Mouse (Mus musculus): ENCODE data around the gene Slc36a3. TPM values are rescaled to one million over a fixed set of nuclear protein-coding genes. Genes with fewer than 3 reads are reported as not detected.
A peak's percentile ranks its signal among the peaks of the same experiment; 100 is the strongest.
"Not testable (repeated sequence)": the region's sequence is repeated elsewhere in the genome, so short reads cannot be mapped to it uniquely, and the experiment has no call there.

Gene Slc36a3
- polyA plus RNA-seq, 1 experiment from 2014 or later = not detected

DNA sequence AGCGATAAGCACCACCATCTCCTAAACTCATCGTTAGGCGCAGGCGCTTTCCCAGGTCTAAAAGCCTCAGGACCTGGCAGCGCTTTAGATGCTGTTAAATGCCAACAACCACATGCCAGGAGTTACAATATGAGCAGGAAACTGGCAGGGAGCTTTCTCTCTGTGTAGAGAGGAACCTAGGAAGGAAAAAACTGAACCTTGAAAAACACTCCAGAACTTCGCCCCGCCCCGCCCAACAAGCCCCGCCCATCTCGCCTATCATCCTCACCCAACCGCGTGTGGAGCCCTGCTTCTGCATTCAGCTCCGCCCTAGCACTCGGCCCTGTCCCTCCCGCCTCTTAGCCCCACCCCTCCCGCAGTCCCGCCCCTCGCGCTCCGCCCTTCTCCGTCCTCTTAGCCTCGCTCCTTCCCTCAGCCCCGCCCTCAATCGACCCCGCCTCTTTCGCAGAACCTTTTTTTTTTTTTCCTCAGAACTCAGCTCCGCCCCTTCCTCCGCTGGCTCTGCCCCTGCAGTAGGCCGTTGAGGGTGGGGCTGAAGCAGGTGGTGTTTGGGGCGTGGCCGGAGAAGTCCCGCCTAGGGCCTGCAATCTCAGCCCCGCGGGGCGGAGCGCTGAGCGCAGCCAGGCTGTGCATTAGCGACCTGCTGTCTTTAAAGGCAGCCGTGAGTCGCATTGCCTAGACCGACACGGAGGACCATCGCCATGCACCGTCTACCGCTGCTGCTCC, 53.9 kb downstream of the Slc36a3 start, which contains the start of gene Gm2a:
Gm2a (plus strand) TSS at position 653 of the 726 bp plus-strand sequence.
- Histone ChIP-seq H3K27me3 (replicated peaks; ENCODE audit: control insufficient read depth, insufficient read depth, low read length) (no peaks in the 10 kb centered on the region), H3K27ac (ENCODE audit: low read depth) (peak within 1 kb of the TSS; percentile 51), H3K4me2 (ENCODE audit: low read length) (peak within 1 kb of the TSS; percentile 76), H3K4me3 (ENCODE audit: low read depth, low read length) (peak within 1 kb of the TSS; percentile 57), H3K9ac (ENCODE audit: low read length) (peak within 1 kb of the TSS; percentile 47), H3K36me3 (ENCODE audit: control insufficient read depth, insufficient read depth, low read length) (no peaks in the 10 kb centered on the region), H3K4me1 (replicated peaks; ENCODE audit: control insufficient read depth, insufficient read depth, low read length) (no peaks in the 10 kb centered on the region; the same call in 1 of the 2 replicates), H3K9me3 (ENCODE audit: control insufficient read depth, low read length) (no peaks in the 10 kb centered on the region)
- DNase-seq (ENCODE audit: low spot score) = peak; percentile 97
- peak; percentile 97 for ATAC-seq (replicated peaks; ENCODE audit: low FRiP score, low TSS enrichment, low read depth)
- WGBS = 1% methylated on average over 45 of the region's 45 CpGs

DNA sequence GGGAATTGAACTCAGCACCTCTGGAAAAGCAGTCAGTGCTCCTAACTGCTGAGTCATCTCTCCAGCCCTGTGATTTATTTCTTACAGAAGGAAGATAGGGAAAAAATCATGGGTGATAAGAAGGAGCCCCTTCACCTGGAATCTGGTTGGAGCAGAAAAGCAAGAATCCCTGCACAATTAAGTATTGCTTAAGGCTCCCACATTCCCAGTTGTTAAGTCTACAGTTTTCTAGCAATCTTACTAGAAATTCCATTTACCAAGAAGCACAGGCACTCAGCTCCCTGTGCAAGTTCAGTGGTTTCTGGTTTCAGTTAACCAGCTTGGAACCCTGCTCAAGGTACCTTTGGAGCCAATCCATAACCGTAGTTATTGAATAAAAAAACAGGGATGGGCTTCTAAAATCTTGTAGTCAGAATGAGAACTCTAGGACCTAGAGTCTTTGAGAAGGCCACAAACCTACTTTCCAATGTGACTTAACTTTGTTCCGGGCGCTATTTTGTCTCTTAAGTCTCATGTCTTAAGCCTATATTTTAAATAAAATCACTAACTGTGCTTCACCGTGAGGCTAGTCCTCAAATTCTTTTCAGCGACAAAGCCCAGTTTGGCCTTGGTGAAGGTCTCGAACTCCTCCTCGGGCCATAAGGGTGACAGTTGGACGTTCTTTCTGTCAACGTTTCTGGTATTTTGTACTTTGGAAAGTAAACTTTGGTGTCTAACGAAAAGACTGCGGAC, 54.6 kb downstream of the Slc36a3 start:
- Histone ChIP-seq H3K4me3 (ENCODE audit: low read depth, low read length) (peak overlapping the region; percentile 35), H3K9ac (ENCODE audit: low read length) (0 out of 2 replicates have a peak overlapping the region, but pooled peaks have one; percentile 32), H3K36me3 (ENCODE audit: control insufficient read depth, insufficient read depth, low read length) (no peaks in the 10 kb centered on the region), H3K4me1 (replicated peaks; ENCODE audit: control insufficient read depth, insufficient read depth, low read length) (no peaks in the 10 kb centered on the region; the same call in 1 of the 2 replicates), H3K9me3 (ENCODE audit: control insufficient read depth, low read length) (no peaks in the 10 kb centered on the region), H3K27me3 (replicated peaks; ENCODE audit: control insufficient read depth, insufficient read depth, low read length) (no peaks in the 10 kb centered on the region), H3K27ac (ENCODE audit: low read depth) (peak overlapping the region; percentile 51), H3K4me2 (ENCODE audit: low read length) (peak overlapping the region; percentile 67)
- ATAC-seq (replicated peaks; ENCODE audit: low FRiP score, low TSS enrichment, low read depth) = no peak
- 28% methylated on average over 11 of the region's 11 CpGs for WGBS
- DNase-seq (ENCODE audit: low spot score) = no peak

DNA sequence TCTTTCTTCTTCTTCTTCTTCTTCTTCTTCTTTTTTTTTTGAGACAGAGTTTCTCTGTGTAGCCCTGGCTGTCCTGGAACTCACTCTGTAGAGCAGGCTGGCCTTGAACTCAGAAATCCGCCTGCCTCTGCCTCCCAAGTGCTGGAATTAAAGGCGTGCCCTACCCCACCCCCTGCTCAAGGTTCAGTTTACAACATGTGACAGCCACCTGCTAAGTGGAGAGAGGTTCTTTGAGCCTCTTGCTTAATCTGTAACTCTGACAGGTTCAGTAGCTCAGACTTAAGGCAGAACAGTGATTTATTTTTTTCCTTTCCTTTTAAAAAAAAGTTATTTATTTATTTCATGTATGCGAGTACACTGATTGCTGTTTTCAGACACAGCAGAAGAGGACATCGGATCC, 55.2 kb downstream of the Slc36a3 start:
- H3K36me3 ChIP-seq (ENCODE audit: control insufficient read depth, insufficient read depth, low read length); H3K9ac ChIP-seq (ENCODE audit: low read length); DNase-seq (ENCODE audit: low spot score); H3K9me3 ChIP-seq (ENCODE audit: control insufficient read depth, low read length); H3K4me3 ChIP-seq (ENCODE audit: low read depth, low read length); H3K4me1 ChIP-seq (replicated peaks; ENCODE audit: control insufficient read depth, insufficient read depth, low read length); ATAC-seq (replicated peaks; ENCODE audit: low FRiP score, low TSS enrichment, low read depth); H3K4me2 ChIP-seq (ENCODE audit: low read length); H3K27me3 ChIP-seq (replicated peaks; ENCODE audit: control insufficient read depth, insufficient read depth, low read length): not testable (repeated sequence)
- 0 out of 2 replicates have a peak overlapping the region, but pooled peaks have one; percentile 51 for H3K27ac ChIP-seq (ENCODE audit: low read depth)
- 85% methylated on average over 4 of the region's 4 CpGs for whole genome bisulfite sequencing

DNA sequence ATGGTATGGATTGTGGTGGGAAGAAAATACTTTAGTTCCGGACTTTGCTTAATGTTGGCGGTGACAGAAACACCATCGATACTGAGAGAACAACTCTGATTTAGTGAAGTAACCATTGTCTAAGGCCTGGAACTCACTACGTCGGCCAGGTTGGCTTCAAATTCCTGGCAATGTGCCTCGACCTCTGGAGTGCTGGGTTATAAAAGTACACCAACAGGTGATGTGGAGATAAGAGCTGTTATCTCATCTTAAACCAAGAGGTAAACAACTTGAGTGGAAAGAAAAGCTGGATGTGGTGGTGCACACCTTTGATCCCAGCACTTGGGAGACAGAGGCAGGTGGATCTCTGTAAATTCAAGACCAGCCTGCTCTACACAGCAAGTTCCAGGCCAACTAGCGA, 58.4 kb downstream of the Slc36a3 start:
- Histone ChIP-seq H3K27me3 (replicated peaks; ENCODE audit: control insufficient read depth, insufficient read depth, low read length) (no peaks in the 10 kb centered on the region), H3K4me2 (ENCODE audit: low read length) (no peak overlapping the region), H3K4me1 (replicated peaks; ENCODE audit: control insufficient read depth, insufficient read depth, low read length) (no peaks in the 10 kb centered on the region; the same call in 1 of the 2 replicates), H3K4me3 (ENCODE audit: low read depth, low read length) (no peak overlapping the region), H3K27ac (ENCODE audit: low read depth) (no peak overlapping the region), H3K9me3 (ENCODE audit: control insufficient read depth, low read length) (no peaks in the 10 kb centered on the region), H3K9ac (ENCODE audit: low read length) (no peak overlapping the region), H3K36me3 (ENCODE audit: control insufficient read depth, insufficient read depth, low read length) (no peaks in the 10 kb centered on the region)
- ATAC-seq (replicated peaks; ENCODE audit: low FRiP score, low TSS enrichment, low read depth) (no peak), DNase-seq (ENCODE audit: low spot score) (no peak)
- 81% methylated on average over 7 of the region's 7 CpGs for WGBS

DNA sequence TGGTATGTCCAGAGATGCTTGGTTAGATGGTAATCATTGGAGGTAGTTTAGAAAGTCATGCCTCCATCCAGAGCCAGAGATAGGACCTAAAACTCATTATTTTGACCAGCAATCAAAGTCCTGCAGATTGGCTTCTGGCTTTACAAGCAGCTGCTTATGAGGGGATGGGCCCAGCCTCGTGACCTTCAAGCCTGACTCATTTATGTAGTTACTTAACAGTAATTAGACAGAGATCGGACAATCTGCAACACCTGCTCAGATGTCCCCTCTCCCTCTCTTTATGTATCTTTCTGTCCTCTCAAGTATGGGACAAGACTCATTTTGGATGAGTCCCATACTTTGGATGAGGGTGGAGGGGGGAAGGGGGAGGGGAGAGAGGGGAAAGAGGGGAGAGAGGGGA, 61.6 kb downstream of the Slc36a3 start:
- Histone ChIP-seq H3K9me3 (ENCODE audit: control insufficient read depth, low read length) (no peaks in the 10 kb centered on the region), H3K27me3 (replicated peaks; ENCODE audit: control insufficient read depth, insufficient read depth, low read length) (no peaks in the 10 kb centered on the region), H3K4me3 (ENCODE audit: low read depth, low read length) (no peak overlapping the region), H3K27ac (ENCODE audit: low read depth) (no peak overlapping the region), H3K9ac (ENCODE audit: low read length) (no peak overlapping the region), H3K36me3 (ENCODE audit: control insufficient read depth, insufficient read depth, low read length) (no peaks in the 10 kb centered on the region), H3K4me2 (ENCODE audit: low read length) (no peak overlapping the region), H3K4me1 (replicated peaks; ENCODE audit: control insufficient read depth, insufficient read depth, low read length) (no peaks in the 10 kb centered on the region)
- DNase-seq (ENCODE audit: low spot score) (no peak), ATAC-seq (replicated peaks; ENCODE audit: low FRiP score, low TSS enrichment, low read depth) (no peak)
- WGBS = 85% methylated on average over 2 of the region's 2 CpGs

DNA sequence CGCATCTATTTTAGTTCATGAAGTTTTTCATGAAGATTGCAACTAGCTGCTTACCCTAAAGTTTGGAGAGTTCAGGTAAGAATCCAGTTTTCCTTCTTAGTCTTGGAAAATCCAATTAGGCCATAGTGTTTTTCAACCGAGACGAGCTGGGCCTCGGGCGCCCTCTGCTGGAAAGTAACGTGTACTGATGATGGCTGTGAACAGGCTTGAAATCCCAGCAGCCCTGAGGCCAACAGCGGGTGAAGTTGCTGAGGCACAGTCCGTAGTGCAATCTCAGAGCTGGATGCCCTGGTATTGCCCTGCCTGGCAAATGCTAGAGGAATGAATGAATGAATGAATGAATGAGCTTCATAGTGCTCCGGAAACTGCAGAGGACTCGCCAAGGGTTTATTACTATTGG, 64.5 kb downstream of the Slc36a3 start:
- peak; percentile 88 for DNase-seq (ENCODE audit: low spot score)
- Histone ChIP-seq H3K9ac (ENCODE audit: low read length) (no peak overlapping the region), H3K4me2 (ENCODE audit: low read length) (no peak overlapping the region), H3K9me3 (ENCODE audit: control insufficient read depth, low read length) (no peaks in the 10 kb centered on the region), H3K36me3 (ENCODE audit: control insufficient read depth, insufficient read depth, low read length) (no peaks in the 10 kb centered on the region), H3K27ac (ENCODE audit: low read depth) (no peak overlapping the region), H3K27me3 (replicated peaks; ENCODE audit: control insufficient read depth, insufficient read depth, low read length) (no peaks in the 10 kb centered on the region), H3K4me3 (ENCODE audit: low read depth, low read length) (no peak overlapping the region), H3K4me1 (replicated peaks; ENCODE audit: control insufficient read depth, insufficient read depth, low read length) (no peaks in the 10 kb centered on the region)
- no peak for ATAC-seq (replicated peaks; ENCODE audit: low FRiP score, low TSS enrichment, low read depth)
- WGBS = 7% methylated on average over 10 of the region's 10 CpGs

DNA sequence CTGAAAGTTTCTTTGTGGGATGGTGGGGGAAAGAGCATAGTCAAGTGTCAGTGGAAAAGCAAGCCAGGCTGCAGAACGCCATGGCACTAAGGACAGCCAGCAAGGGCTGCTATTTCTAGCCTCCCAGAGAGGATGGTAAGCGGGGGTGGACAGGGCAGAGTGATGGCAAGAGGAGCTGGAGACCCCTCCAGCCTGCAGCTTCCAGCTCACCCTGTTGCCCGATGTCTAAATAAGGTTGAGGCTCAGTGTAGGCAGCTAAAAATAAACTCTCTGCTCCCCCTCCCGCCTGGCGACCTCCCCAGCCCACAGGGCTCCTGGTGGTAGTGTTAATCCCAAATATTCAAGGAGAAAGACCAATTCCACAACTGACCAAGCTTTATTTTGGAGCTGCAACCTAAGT, 66.1 kb downstream of the Slc36a3 start:
- H3K4me1 ChIP-seq (replicated peaks; ENCODE audit: control insufficient read depth, insufficient read depth, low read length) = no peaks in the 10 kb centered on the region
- 44% methylated on average over 5 of the region's 5 CpGs for WGBS
- no peaks in the 10 kb centered on the region for H3K36me3 ChIP-seq (ENCODE audit: control insufficient read depth, insufficient read depth, low read length)
- H3K27me3 ChIP-seq (replicated peaks; ENCODE audit: control insufficient read depth, insufficient read depth, low read length) = no peaks in the 10 kb centered on the region
- ATAC-seq (replicated peaks; ENCODE audit: low FRiP score, low TSS enrichment, low read depth) = no peak
- H3K9me3 ChIP-seq (ENCODE audit: control insufficient read depth, low read length) = no peaks in the 10 kb centered on the region
- no peak overlapping the region for H3K9ac ChIP-seq (ENCODE audit: low read length)
- H3K27ac ChIP-seq (ENCODE audit: low read depth) = no peak overlapping the region; the same call in 1 of the 2 replicates
- no peak overlapping the region for H3K4me2 ChIP-seq (ENCODE audit: low read length)
- DNase-seq (ENCODE audit: low spot score) = no peak
- no peak overlapping the region for H3K4me3 ChIP-seq (ENCODE audit: low read depth, low read length)

DNA sequence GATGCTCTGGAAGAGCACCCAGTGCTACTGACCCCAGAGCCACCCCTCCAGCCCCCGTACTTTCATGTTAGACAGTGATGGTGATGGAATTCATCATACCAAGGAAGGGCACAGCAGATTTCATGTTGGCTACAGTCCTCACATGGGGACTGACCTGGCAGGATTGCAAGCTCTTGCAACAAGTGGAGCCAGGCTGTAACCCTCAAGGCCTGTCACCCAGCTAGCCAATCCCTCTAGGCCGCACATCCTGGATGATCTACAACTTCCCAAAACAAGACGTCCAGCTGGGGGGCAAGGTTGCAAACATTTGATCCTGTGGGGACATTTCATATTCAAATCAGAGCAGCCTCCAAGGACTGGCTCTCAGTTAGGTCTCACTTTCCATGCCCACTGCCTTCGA, 66.9 kb downstream of the Slc36a3 start:
- H3K36me3 ChIP-seq (ENCODE audit: control insufficient read depth, insufficient read depth, low read length) = no peaks in the 10 kb centered on the region
- no peak overlapping the region for H3K27ac ChIP-seq (ENCODE audit: low read depth)
- WGBS = 77% methylated on average over 4 of the region's 4 CpGs
- H3K27me3 ChIP-seq (replicated peaks; ENCODE audit: control insufficient read depth, insufficient read depth, low read length) = no peaks in the 10 kb centered on the region
- H3K9me3 ChIP-seq (ENCODE audit: control insufficient read depth, low read length) = no peaks in the 10 kb centered on the region
- no peak overlapping the region for H3K4me2 ChIP-seq (ENCODE audit: low read length)
- DNase-seq (ENCODE audit: low spot score) = no peak
- ATAC-seq (replicated peaks; ENCODE audit: low FRiP score, low TSS enrichment, low read depth) = no peak
- no peak overlapping the region for H3K4me3 ChIP-seq (ENCODE audit: low read depth, low read length)
- H3K9ac ChIP-seq (ENCODE audit: low read length) = no peak overlapping the region
- no peaks in the 10 kb centered on the region for H3K4me1 ChIP-seq (replicated peaks; ENCODE audit: control insufficient read depth, insufficient read depth, low read length)

Data from intestine, embryonic 14.5 days (tissue).